Comparison of ENCODE assay signal across 21 mouse cellular contexts in the genomic region with DNA sequence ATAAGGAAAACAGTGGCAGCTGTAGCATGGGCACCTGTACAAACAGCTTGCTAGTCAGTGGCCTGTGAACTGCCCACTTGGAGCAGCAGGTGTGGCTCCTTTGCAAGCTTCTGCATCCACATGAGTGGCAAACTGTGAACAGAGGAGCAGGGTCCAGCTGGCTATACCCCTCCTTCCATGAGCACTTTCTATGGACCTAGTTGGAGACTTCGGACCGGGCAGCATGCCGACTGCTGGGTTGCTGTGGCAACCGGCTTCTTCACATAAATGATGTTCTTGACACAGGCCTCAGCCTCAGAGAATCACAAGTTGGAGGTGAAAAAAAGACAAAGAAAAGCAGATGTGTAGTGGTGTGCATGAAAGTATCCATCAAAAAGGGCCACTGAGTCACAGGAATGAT.
DNase-seq lines count a peak whose midpoint lies in the region; ATAC-seq lines count a peak whose summit lies in the region.
"Had no signal": no experiment of that assay in that cellular context is flagged by ENCODE, and none has a peak within 500 bp of the region (broad histone marks: within the 10 kb centered on the region; RNA-seq: fewer than 3 reads in every experiment).

No protein-coding gene starts in this region.

- ATAC-seq in hindbrain, embryonic 13.5 days (ENCODE audit: low FRiP score): no peak
- peak; percentile 45; the same call in 1 of the 2 replicates for ATAC-seq in lung, embryonic 16.5 days (ENCODE audit: low read depth)
- no peak for ATAC-seq in activated CD4-positive, CD25-positive, alpha-beta regulatory T cell, adult 4 months
- ATAC-seq: CD4-positive, CD25-positive, alpha-beta regulatory T cell, adult 4 months; forebrain, embryonic 13.5 days had no signal

- H3K36me3 ChIP-seq in hindbrain, embryonic 10.5 days: no peaks in the 10 kb centered on the region
- H3K36me3 ChIP-seq in hindbrain, embryonic 13.5 days: no peaks in the 10 kb centered on the region
- H3K36me3 ChIP-seq in lung, embryonic 16.5 days (ENCODE audit: control insufficient read depth, insufficient read depth, low read length): no peaks in the 10 kb centered on the region
- H3K36me3 ChIP-seq: heart, embryonic 15.5 days had no signal

- H3K27ac ChIP-seq in hindbrain, embryonic 10.5 days: no peak overlapping the region
- no peak overlapping the region for H3K27ac ChIP-seq in hindbrain, embryonic 13.5 days
- H3K27ac ChIP-seq in lung, embryonic 16.5 days (ENCODE audit: low read length): no peak overlapping the region
- H3K27ac ChIP-seq: forebrain, embryonic 13.5 days; gastrocnemius, adult 2 months; heart, embryonic 15.5 days had no signal

- 67% methylated on average over 4 of the region's 4 CpGs for WGBS in hindbrain, embryonic 10.5 days
- WGBS in hindbrain, embryonic 13.5 days: 48% methylated on average over 4 of the region's 4 CpGs
- WGBS in lung, embryonic 16.5 days: 69% methylated on average over 4 of the region's 4 CpGs

- peak; percentile 19 for DNase-seq in hindbrain, embryonic 10.5 days (ENCODE audit: low spot score)
- DNase-seq in lung, postnatal 36 days: no peak
- peak; percentile 18 for DNase-seq in right cerebral cortex, postnatal 4 days
- no peak for DNase-seq in right cerebral cortex, adult 18-20 months
- DNase-seq: adrenal gland, postnatal 36 days; cerebellum, adult 11 months; cerebellum, postnatal 36 days; embryo, embryonic 11 days; gastrocnemius, adult 2 months; heart, postnatal 36 days; kidney, adult 8-10 months; kidney, postnatal 10 days; lung, postnatal 4 days; thymus, postnatal 14 days had no signal

- H3K9me3 ChIP-seq in hindbrain, embryonic 10.5 days: no peaks in the 10 kb centered on the region
- no peaks in the 10 kb centered on the region for H3K9me3 ChIP-seq in hindbrain, embryonic 13.5 days
- H3K9me3 ChIP-seq in lung, embryonic 16.5 days (ENCODE audit: control insufficient read depth, low read length): no peaks in the 10 kb centered on the region
- H3K9me3 ChIP-seq: forebrain, embryonic 13.5 days; heart, embryonic 15.5 days had no signal

- no peak overlapping the region for H3K9ac ChIP-seq in hindbrain, embryonic 13.5 days
- H3K9ac ChIP-seq in lung, embryonic 16.5 days (ENCODE audit: low read length): no peak overlapping the region
- H3K9ac ChIP-seq: forebrain, embryonic 13.5 days; heart, embryonic 15.5 days had no signal

- peaks cover 6% of the 10 kb centered on the region for H3K4me1 ChIP-seq in hindbrain, embryonic 10.5 days (replicated peaks)
- peaks cover 15% of the 10 kb centered on the region for H3K4me1 ChIP-seq in hindbrain, embryonic 13.5 days (replicated peaks)
- H3K4me1 ChIP-seq in lung, embryonic 16.5 days (replicated peaks; ENCODE audit: control insufficient read depth, insufficient read depth, low read length): no peaks in the 10 kb centered on the region; the same call in 1 of the 2 replicates
- H3K4me1 ChIP-seq: heart, embryonic 15.5 days had no signal

- H3K4me3 ChIP-seq in hindbrain, embryonic 10.5 days: no peak overlapping the region
- no peak overlapping the region for H3K4me3 ChIP-seq in hindbrain, embryonic 13.5 days
- H3K4me3 ChIP-seq in lung, embryonic 16.5 days (ENCODE audit: low read length): no peak overlapping the region
- H3K4me3 ChIP-seq: forebrain, embryonic 13.5 days; gastrocnemius, adult 2 months; heart, embryonic 15.5 days; myocyte had no signal

- no peak overlapping the region for H3K4me2 ChIP-seq in hindbrain, embryonic 13.5 days
- H3K4me2 ChIP-seq in lung, embryonic 16.5 days (ENCODE audit: low read depth, low read length): no peak overlapping the region
- H3K4me2 ChIP-seq: forebrain, embryonic 13.5 days; heart, embryonic 15.5 days had no signal

- no peaks in the 10 kb centered on the region for H3K27me3 ChIP-seq in hindbrain, embryonic 10.5 days (ENCODE audit: insufficient read depth, poor library complexity, severe bottlenecking)
- H3K27me3 ChIP-seq in hindbrain, embryonic 13.5 days: no peaks in the 10 kb centered on the region
- no peaks in the 10 kb centered on the region for H3K27me3 ChIP-seq in lung, embryonic 16.5 days (ENCODE audit: control insufficient read depth, insufficient read depth, low read depth, low read length)
- H3K27me3 ChIP-seq: forebrain, embryonic 13.5 days; heart, embryonic 15.5 days had no signal

Comparison
In these comparisons a context has a peak if more than half of its experiments do, and no peak if none do; other contexts are left out.
1. DNase-seq: peak in hindbrain, embryonic 10.5 days (single experiment) and right cerebral cortex, postnatal 4 days (single experiment); none in lung, postnatal 36 days (single experiment) and right cerebral cortex, adult 18-20 months (single experiment).